Mouse (Mus musculus) CH12.LX (cell line): ENCODE data around the gene Kdm5b. TPM values are rescaled to one million over a fixed set of nuclear protein-coding genes. Genes with fewer than 3 reads are reported as not detected.

ENCODE experiments used
- DNase-seq: peaks from one replicate; pipeline ENCODE4 v3.0.0-alpha.2; 2013; ENCODE audit errors: extremely low read depth
- H3K27ac ChIP-seq: 2 replicates; pipeline ENCODE4 v1.5.1; 2012; ENCODE audit warnings: low read depth, mild to moderate bottlenecking, control low read depth, moderate library complexity; ENCODE audit not compliant: insufficient read depth
- H3K27me3 ChIP-seq: replicated peaks from 2 replicates; pipeline ENCODE3; 2012; ENCODE audit warnings: inconsistent platforms
- H3K36me3 ChIP-seq, 2 experiments: replicated peaks in 1 of 2; 2 replicates each; pipeline versions ENCODE3 to v1.6.1; 2012; ENCODE audit warnings: inconsistent platforms in 1 of 2, low read length in 1 of 2, mild to moderate bottlenecking in 1 of 2, mixed read lengths in 1 of 2, moderate library complexity in 1 of 2; ENCODE audit not compliant: control insufficient read depth in 1 of 2, insufficient read depth in 1 of 2
- H3K4me1 ChIP-seq, 2 experiments: 2 replicates each; pipeline ENCODE4 v1.6.1; 2012; ENCODE audit warnings: inconsistent platforms in 1 of 2, moderate library complexity in 1 of 2; ENCODE audit not compliant: insufficient read depth in 2 of 2, control insufficient read depth in 1 of 2
- H3K4me2 ChIP-seq: 2 replicates; pipeline ENCODE4 v1.6.1; 2012; ENCODE audit warnings: low read depth, mild to moderate bottlenecking, control low read depth; ENCODE audit not compliant: poor library complexity, insufficient read depth, severe bottlenecking
- H3K4me3 ChIP-seq, 3 experiments: fragments of 150-350 bp in 1 of 3; sonication (generic) in 1 of 3; replicated peaks in 1 of 3; 2 replicates each; pipeline versions ENCODE3 to v1.5.1; 2011 to 2012; ENCODE audit warnings: low read depth in 2 of 3, low read length in 2 of 3, mild to moderate bottlenecking in 2 of 3, moderate library complexity in 2 of 3, control low read depth in 1 of 3, improper control_type of control experiment in 1 of 3, inconsistent platforms in 1 of 3, mixed read lengths in 1 of 3; ENCODE audit not compliant: poor library complexity in 1 of 3
- H3K79me2 ChIP-seq: replicated peaks from 2 replicates; pipeline ENCODE4 v1.6.1; 2012; ENCODE audit warnings: mild to moderate bottlenecking, moderate library complexity; ENCODE audit not compliant: control insufficient read depth, poor library complexity, insufficient read depth, severe bottlenecking; ENCODE audit errors: extremely low read depth
- H3K9ac ChIP-seq: 2 replicates; pipeline ENCODE4 v1.6.1; 2012; ENCODE audit warnings: low read depth, mild to moderate bottlenecking, control low read depth, moderate library complexity; ENCODE audit not compliant: insufficient read depth
- H3K9me3 ChIP-seq: replicated peaks from 2 replicates; pipeline ENCODE3; 2012; ENCODE audit warnings: low read length, inconsistent platforms, mixed read lengths
- CHD1 ChIP-seq: IDR thresholded peaks from 2 replicates; pipeline ENCODE4 v1.6.1; 2012; ENCODE audit warnings: low read depth, low read length, improper control_type of control experiment, inconsistent platforms
- CHD2 ChIP-seq: IDR thresholded peaks from 2 replicates; pipeline ENCODE4 v1.6.1; 2011; ENCODE audit warnings: low read length, improper control_type of control experiment
- CTCF ChIP-seq, 2 experiments: IDR thresholded peaks in 1 of 2; conservative IDR thresholded peaks in 1 of 2; 2 replicates each; pipeline ENCODE4 v1.5.1; 2011 to 2012; ENCODE audit warnings: low read depth in 2 of 2, low read length in 2 of 2, improper control_type of control experiment in 1 of 2, inconsistent platforms in 1 of 2, mild to moderate bottlenecking in 1 of 2, moderate library complexity in 1 of 2
- ELF1 ChIP-seq: IDR thresholded peaks from 2 replicates; pipeline ENCODE4 v1.6.1; 2014; ENCODE audit warnings: low read depth, mild to moderate bottlenecking, inconsistent platforms, low read length, improper control_type of control experiment
- HCFC1 ChIP-seq: IDR thresholded peaks from 2 replicates; pipeline ENCODE4 v1.6.1; 2012; ENCODE audit warnings: low read depth, mild to moderate bottlenecking, inconsistent platforms, low read length, improper control_type of control experiment
- IRF4 ChIP-seq: IDR thresholded peaks from 2 replicates; pipeline ENCODE4 v1.6.1; 2014; ENCODE audit warnings: low read depth, mild to moderate bottlenecking, inconsistent platforms, low read length, improper control_type of control experiment
- JUND ChIP-seq: conservative IDR thresholded peaks from 2 replicates; pipeline ENCODE4 v1.6.1; 2011; ENCODE audit warnings: low read depth, low read length, improper control_type of control experiment
- MAZ ChIP-seq: IDR thresholded peaks from 2 replicates; pipeline ENCODE4 v1.6.1; 2012; ENCODE audit warnings: low read depth, mild to moderate bottlenecking, inconsistent platforms, low read length, improper control_type of control experiment, moderate library complexity
- MEF2A ChIP-seq: IDR thresholded peaks from 2 replicates; pipeline ENCODE4 v1.6.1; 2014; ENCODE audit warnings: low read depth, mild to moderate bottlenecking, inconsistent platforms, low read length, improper control_type of control experiment, borderline replicate concordance
- MXI1 ChIP-seq: IDR thresholded peaks from 2 replicates; pipeline ENCODE4 v1.6.1; 2011; ENCODE audit warnings: mild to moderate bottlenecking, low read depth, low read length, improper control_type of control experiment
- MYC ChIP-seq: IDR thresholded peaks from 2 replicates; pipeline ENCODE4 v1.6.1; 2011; ENCODE audit warnings: low read depth, mild to moderate bottlenecking, improper control_type of control experiment, low read length
- NRF1 ChIP-seq: IDR thresholded peaks from 2 replicates; pipeline ENCODE4 v1.6.1; 2014; ENCODE audit warnings: low read depth, mild to moderate bottlenecking, inconsistent platforms, low read length, improper control_type of control experiment, moderate library complexity
- POLR2A ChIP-seq: IDR thresholded peaks from 2 replicates; pipeline ENCODE4 v1.6.1; 2011; ENCODE audit warnings: low read depth, mild to moderate bottlenecking, improper control_type of control experiment, low read length
- SMC3 ChIP-seq: IDR thresholded peaks from 2 replicates; pipeline ENCODE4 v1.6.1; 2011; ENCODE audit warnings: low read depth, low read length, improper control_type of control experiment
- TBP ChIP-seq: conservative IDR thresholded peaks from 2 replicates; pipeline ENCODE4 v1.6.1; 2011; ENCODE audit warnings: low read depth, low read length, improper control_type of control experiment
- USF1 ChIP-seq: IDR thresholded peaks from 2 replicates; pipeline ENCODE4 v1.6.1; 2014; ENCODE audit warnings: low read depth, mild to moderate bottlenecking, inconsistent platforms, low read length, improper control_type of control experiment
- ZC3H11A ChIP-seq: IDR thresholded peaks from 2 replicates; pipeline ENCODE4 v1.6.1; 2012; ENCODE audit warnings: low read depth, mild to moderate bottlenecking, inconsistent platforms, low read length, improper control_type of control experiment
- ZNF384 ChIP-seq: IDR thresholded peaks from 2 replicates; pipeline ENCODE4 v1.6.1; 2012; ENCODE audit warnings: low read depth, low read length, improper control_type of control experiment, inconsistent platforms
- dilution Hi-C: fragments of 300-500 bp; cut with MboI; formaldehyde crosslinking; loops from 2 replicates; pipeline ENCODE4 v1.14.3; 2020; ENCODE audit warnings: low sequenced_read_pairs; ENCODE audit not compliant: extremely low pct_unique_long_range_greater_than_20kb, extremely low pct_ligation_motif_present
- in situ Hi-C: fragments of 300-500 bp; cut with MboI; formaldehyde crosslinking; loops from 3 replicates; pipeline ENCODE4 v1.14.3; 2019; ENCODE audit warnings: low sequenced_read_pairs, low pct_ligation_motif_present, low pct_unique_long_range_greater_than_20kb, mixed read lengths
- polyA plus RNA-seq: library from polyadenylated mRNA; unstranded; fragments of >175 nt; gene quantifications from 2 replicates; pipeline ENCODE4 v1.2.1, GENCODE M21; 2012; ENCODE audit warnings: low read depth; ENCODE audit not compliant: insufficient read length
- total RNA-seq, 2 experiments: library from RNA; depleted of rRNA; stranded (reverse); fragments of 300-350 nt in 1 of 2; fragments of >200 nt in 1 of 2; gene quantifications; 2 replicates each; pipeline ENCODE4 v1.2.3; 2012 to 2014

Gene Kdm5b
- total and polyA plus RNA-seq, 3 experiments = 1.9 to 14.3 (median 4.1) TPM

GRCm38 (mm10) chr1:134658841-134659240 is 98.9 kb downstream of the Kdm5b start:
- peaks cover 5% of the 10 kb centered on the region for H3K9me3 ChIP-seq
- no peak overlapping the region for H3K9ac ChIP-seq
- H3K4me3 ChIP-seq = no peak overlapping the region
- H3K36me3 ChIP-seq = no peaks in the 10 kb centered on the region
- no peaks in the 10 kb centered on the region for H3K4me1 ChIP-seq
- no peaks in the 10 kb centered on the region for H3K79me2 ChIP-seq
- TF ChIP-seq SMC3 (no peak), ZNF384 (no peak), TBP (no peak), CHD1 (no peak), IRF4 (no peak), POLR2A (no peak), ZC3H11A (no peak), CTCF (conservative IDR thresholded peaks at IDR 0.05 in 1 of 2, IDR thresholded peaks at IDR 0.05 in 1 of 2; ENCODE audit: low read depth in 2 of 2, low read length in 2 of 2) (no peak), MEF2A (no peak), HCFC1 (no peak), CHD2 (no peak)
- TF ChIP-seq, all 38 proteins: peak for 0
- no peak for DNase-seq
- in situ Hi-C loops (loop anchor here (25.0 kb wide), 1 partner anchor 178 kb away; no protein-coding TSS in a partner anchor), dilution Hi-C loops (no loop called here)
- H3K27me3 ChIP-seq = peaks cover 83% of the 10 kb centered on the region
- no peak overlapping the region for H3K27ac ChIP-seq
- H3K4me2 ChIP-seq = no peak overlapping the region

GRCm38 (mm10) chr1:134660163-134660562 is 100.2 kb downstream of the Kdm5b start:
- no peaks in the 10 kb centered on the region for H3K4me1 ChIP-seq
- peaks cover 5% of the 10 kb centered on the region for H3K9me3 ChIP-seq
- H3K27me3 ChIP-seq = peaks cover 85% of the 10 kb centered on the region
- no peak overlapping the region for H3K4me2 ChIP-seq
- dilution Hi-C loops (no loop called here), in situ Hi-C loops (loop anchor here (25.0 kb wide), 1 partner anchor 177 kb away; no protein-coding TSS in a partner anchor)
- no peak for TF ChIP-seq ELF1
- TF ChIP-seq MYC = no peak
- TF ChIP-seq POLR2A = no peak
- TF ChIP-seq MAZ = no peak
- no peak for TF ChIP-seq MXI1
- TF ChIP-seq CHD1 = no peak
- TF ChIP-seq NRF1 = no peak
- TF ChIP-seq USF1 = no peak
- no peak for TF ChIP-seq JUND
- no peak overlapping the region for H3K9ac ChIP-seq
- H3K79me2 ChIP-seq = no peaks in the 10 kb centered on the region
- DNase-seq = no peak
- no peaks in the 10 kb centered on the region for H3K36me3 ChIP-seq
- no peak overlapping the region for H3K4me3 ChIP-seq
- H3K27ac ChIP-seq = no peak overlapping the region
